Mouse (Mus musculus) spleen, adult 2 months (tissue): ENCODE measurements around the gene Rasl10a. TPM values are rescaled to one million over a fixed set of nuclear protein-coding genes. Genes with fewer than 3 reads are reported as not detected.

Source experiments
- DNase-seq, 2 experiments: peaks; one replicate each; pipeline versions ENCODE4 v3.0.0 to v3.0.0-alpha.2; 2012 to 2021; ENCODE audit warnings: low spot score in 2 of 2, low read depth in 1 of 2
- H3K27ac ChIP-seq: fragments of 200-500 bp; 2 replicates; pipeline ENCODE4 v1.5.1; 2012; ENCODE audit warnings: low read length, inconsistent platforms; ENCODE audit not compliant: insufficient read depth
- H3K27me3 ChIP-seq: fragments of 200-500 bp; 2 replicates; pipeline ENCODE4 v1.6.1; 2012; ENCODE audit warnings: mild to moderate bottlenecking, moderate library complexity, low read length, inconsistent platforms; ENCODE audit not compliant: control insufficient read depth, insufficient read depth
- H3K36me3 ChIP-seq: fragments of 200-500 bp; 2 replicates; pipeline ENCODE4 v1.6.1; 2012; ENCODE audit warnings: mild to moderate bottlenecking, low read length, inconsistent platforms; ENCODE audit not compliant: control insufficient read depth, insufficient read depth
- H3K4me1 ChIP-seq: fragments of 200-500 bp; 2 replicates; pipeline ENCODE4 v1.6.1; 2011; ENCODE audit warnings: inconsistent platforms; ENCODE audit not compliant: control insufficient read depth, insufficient read depth, insufficient read length
- H3K4me3 ChIP-seq: fragments of 200-500 bp; 2 replicates; pipeline ENCODE4 v1.5.1; 2011; ENCODE audit warnings: mild to moderate bottlenecking, inconsistent platforms; ENCODE audit not compliant: insufficient read depth, insufficient read length; ENCODE audit errors: extremely low read depth
- CTCF ChIP-seq: fragments of 200-500 bp; IDR thresholded peaks from 2 replicates; pipeline ENCODE4 v1.5.1; 2011; ENCODE audit warnings: mild to moderate bottlenecking, inconsistent platforms; ENCODE audit not compliant: insufficient read depth, insufficient read length, insufficient replicate concordance; ENCODE audit errors: extremely low read depth
- POLR2A ChIP-seq: fragments of 200-500 bp; IDR thresholded peaks from 2 replicates; pipeline ENCODE4 v1.6.1; 2011; ENCODE audit warnings: low read depth, low read length, inconsistent platforms
- WGBS: fragments of 180-500 bp; shearing (Covaris S2); methylation state at CpG from one replicate; pipeline ENCODE4 v1.1.7; 2018; 5-methylcytosine and 5-hydroxymethylcytosine counted together
- polyA plus RNA-seq: library from polyadenylated mRNA; depleted of rRNA; stranded (reverse); fragments of >200 nt; gene quantifications from 2 replicates; pipeline ENCODE4 v1.2.3, GENCODE M21; 2012

Gene Rasl10a
- polyA plus RNA-seq, 1 experiment: 2.4 TPM

DNA sequence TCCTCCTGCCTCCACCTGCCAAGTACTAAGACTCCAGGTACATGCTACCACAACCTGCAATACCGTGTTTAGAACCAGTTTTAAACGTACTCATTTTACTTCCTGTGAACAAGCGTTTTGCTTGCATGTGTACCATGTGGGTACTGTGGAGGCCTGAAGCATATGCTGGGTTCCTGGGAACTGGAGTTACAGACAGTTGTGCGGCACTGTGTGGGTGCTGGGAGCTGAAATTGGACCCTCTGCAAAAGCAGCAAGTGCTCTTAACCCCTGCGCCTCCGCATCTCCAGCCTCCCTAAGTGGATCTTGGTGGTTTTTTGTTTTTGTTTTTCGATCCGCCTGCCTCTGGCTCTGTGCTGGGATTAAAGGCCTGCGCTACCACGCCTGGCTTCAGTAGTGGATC is 6.3 kb upstream of the Rasl10a start:
- H3K27me3 ChIP-seq: no peaks in the 10 kb centered on the region
- TF ChIP-seq CTCF: no peak
- TF ChIP-seq POLR2A: no peak
- DNase-seq: no peak
- no peaks in the 10 kb centered on the region for H3K36me3 ChIP-seq
- H3K27ac ChIP-seq: no peak overlapping the region
- H3K4me3 ChIP-seq: no peak overlapping the region
- WGBS: 79% methylated on average over 10 of the region's 10 CpGs
- no peaks in the 10 kb centered on the region for H3K4me1 ChIP-seq

GRCm38 (mm10) chr11:5052200-5052854 is 5.6 kb upstream of the Rasl10a start:
- Histone ChIP-seq H3K36me3 (no peaks in the 10 kb centered on the region), H3K27me3 (no peaks in the 10 kb centered on the region), H3K4me3 (no peak overlapping the region), H3K4me1 (no peaks in the 10 kb centered on the region), H3K27ac (no peak overlapping the region)
- TF ChIP-seq CTCF (no peak), POLR2A (no peak)
- no peak for DNase-seq
- 88% methylated on average over 10 of the region's 10 CpGs for WGBS

GRCm38 (mm10) chr11:5054151-5054550 is 3.8 kb upstream of the Rasl10a start:
- DNase-seq: no peak
- TF ChIP-seq CTCF (no peak), POLR2A (no peak)
- no peaks in the 10 kb centered on the region for H3K27me3 ChIP-seq
- peaks cover 7% of the 10 kb centered on the region for H3K4me1 ChIP-seq
- no peaks in the 10 kb centered on the region for H3K36me3 ChIP-seq
- no peak overlapping the region for H3K27ac ChIP-seq
- 93% methylated on average over 14 of the region's 14 CpGs for WGBS
- H3K4me3 ChIP-seq: no peak overlapping the region

DNA sequence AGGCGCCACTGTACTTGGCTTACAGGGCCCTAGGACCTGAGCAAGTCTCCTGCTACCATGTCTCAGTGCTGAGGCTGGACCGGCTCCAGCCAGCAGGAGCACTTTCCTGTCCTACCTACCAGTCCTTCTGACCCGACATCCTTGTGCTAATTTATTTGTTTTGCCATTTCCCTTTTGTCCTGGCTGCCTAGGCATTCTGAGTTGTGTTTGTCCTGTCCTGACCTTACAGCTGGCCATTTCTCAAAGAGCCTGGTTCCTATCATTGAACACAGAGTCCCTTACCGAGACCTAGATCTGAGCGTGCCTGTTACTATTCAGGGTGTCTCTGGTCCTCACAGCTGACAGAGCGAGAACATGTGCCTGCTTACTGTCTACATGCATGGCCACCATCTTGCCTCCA is 3.1 kb upstream of the Rasl10a start:
- TF ChIP-seq POLR2A (no peak), CTCF (no peak)
- Histone ChIP-seq H3K4me3 (no peak overlapping the region), H3K36me3 (no peaks in the 10 kb centered on the region), H3K4me1 (peaks cover 13% of the 10 kb centered on the region), H3K27me3 (no peaks in the 10 kb centered on the region), H3K27ac (no peak overlapping the region)
- DNase-seq: no peak
- WGBS: 82% methylated on average over 6 of the region's 6 CpGs

DNA sequence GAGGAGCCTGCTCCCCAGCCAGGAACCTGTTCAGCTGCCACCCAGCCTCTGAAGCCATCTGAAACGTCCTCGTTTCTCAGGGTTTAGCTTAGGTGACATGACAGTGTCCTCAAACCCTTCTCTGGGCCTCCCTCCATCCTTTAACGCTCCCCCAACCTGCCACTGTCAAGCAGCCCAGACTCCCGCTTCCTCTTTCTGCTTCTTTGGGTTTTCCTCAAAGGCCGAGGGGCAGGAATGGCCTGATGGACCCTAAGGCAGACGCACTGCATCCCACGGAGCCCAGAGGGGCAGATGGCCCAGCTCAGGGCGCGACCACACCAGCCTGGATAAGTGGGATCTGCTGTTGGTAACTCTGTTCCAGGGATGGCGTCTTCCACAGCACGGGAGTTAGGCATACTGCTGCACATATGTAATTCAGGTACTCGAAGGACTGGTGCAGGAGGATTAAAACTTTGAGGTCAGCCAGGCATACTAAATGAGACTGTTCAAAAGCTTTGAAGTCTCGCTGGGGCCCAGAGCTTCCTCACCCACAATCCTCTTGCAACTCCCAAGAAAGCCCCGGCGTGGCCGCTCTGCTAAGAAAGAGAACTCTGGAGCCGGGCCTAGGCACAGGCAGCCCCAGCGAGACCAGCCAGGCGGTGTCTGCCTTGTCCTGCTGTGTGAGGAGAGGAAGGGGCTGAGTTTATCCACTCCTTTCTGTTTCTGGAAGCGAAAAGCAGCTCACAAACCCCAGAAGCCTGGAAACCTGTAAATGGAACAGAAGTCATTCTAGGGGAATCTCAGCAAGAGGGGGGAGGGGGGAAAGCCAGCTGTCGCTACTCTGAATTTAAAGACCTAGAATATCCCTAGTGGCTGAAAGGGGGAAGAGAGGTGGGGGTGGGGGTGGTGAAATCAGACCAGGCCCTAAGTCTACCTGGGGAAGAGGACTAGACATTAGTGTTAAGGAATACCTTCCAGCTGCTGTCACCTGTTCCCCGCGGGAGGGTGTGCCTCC is 1.7 kb upstream of the Rasl10a start:
- peaks cover 5% of the 10 kb centered on the region for H3K27me3 ChIP-seq
- DNase-seq: no peak
- 62% methylated on average over 23 of the region's 23 CpGs for WGBS
- H3K27ac ChIP-seq: no peak overlapping the region
- H3K4me1 ChIP-seq: peaks cover 18% of the 10 kb centered on the region
- no peak overlapping the region for H3K4me3 ChIP-seq
- no peak for TF ChIP-seq POLR2A
- no peak for TF ChIP-seq CTCF
- H3K36me3 ChIP-seq: no peaks in the 10 kb centered on the region

GRCm38 (mm10) chr11:5057064-5057463 is 864 bp upstream of the Rasl10a start:
- Histone ChIP-seq H3K4me1 (peaks cover 26% of the 10 kb centered on the region), H3K4me3 (no peak overlapping the region), H3K27me3 (peaks cover 12% of the 10 kb centered on the region), H3K27ac (no peak overlapping the region), H3K36me3 (no peaks in the 10 kb centered on the region)
- no peak for DNase-seq
- TF ChIP-seq CTCF: no peak
- TF ChIP-seq POLR2A: no peak
- WGBS: 87% methylated on average over 8 of the region's 8 CpGs
